ENCODE assay signal across 9 mouse cellular contexts in genomic region chr16:10786782-10787547, GRCm38 (mm10). TPM values are rescaled to one million over a fixed set of nuclear protein-coding genes. Genes with fewer than 3 reads are reported as not detected.
DNase-seq lines count a peak whose midpoint lies in the region; ATAC-seq and TF ChIP-seq lines count a peak whose summit lies in the region.
"Had no signal": no experiment of that assay in that cellular context is flagged by ENCODE, and none has a peak within 500 bp of the region (broad histone marks: within the 10 kb centered on the region; RNA-seq: fewer than 3 reads in every experiment).

No protein-coding gene starts in this region.

- H3K4me1 ChIP-seq in forebrain, embryonic 14.5 days (ENCODE audit: control insufficient read depth, insufficient read depth, low read length) = 0 out of 2 replicates have a peak, but pooled peaks cover 3% of the 10 kb centered on the region
- peaks cover 15% of the 10 kb centered on the region for H3K4me1 ChIP-seq in forebrain, embryonic 16.5 days (replicated peaks; ENCODE audit: control insufficient read depth, insufficient read depth, low read length)
- H3K4me1 ChIP-seq in midbrain, embryonic 12.5 days = peaks cover 28% of the 10 kb centered on the region
- peaks cover 16% of the 10 kb centered on the region for H3K4me1 ChIP-seq in midbrain, embryonic 16.5 days (ENCODE audit: control insufficient read depth, insufficient read depth, low read length)
- peaks cover 24% of the 10 kb centered on the region for H3K4me1 ChIP-seq in small intestine, adult 2 months (ENCODE audit: control insufficient read depth, insufficient read depth, insufficient read length, low read length)

- TF ChIP-seq CTCF in small intestine, adult 2 months (IDR thresholded peaks at IDR 0.05; ENCODE audit: extremely low read depth, insufficient read length, insufficient replicate concordance, low read depth, low read length) = no peak

- intact Hi-C loops in heart, postnatal 10 days (cut with DNase I) = loop anchor here (2.0 to 5.0 kb wide), 4 partner anchors 62 to 216 kb away; no protein-coding TSS in a partner anchor

- H3K9me3 ChIP-seq in forebrain, embryonic 14.5 days (replicated peaks; ENCODE audit: control insufficient read depth, low read length) = no peaks in the 10 kb centered on the region
- H3K9me3 ChIP-seq in forebrain, embryonic 16.5 days (ENCODE audit: control insufficient read depth, low read length) = no peaks in the 10 kb centered on the region
- no peaks in the 10 kb centered on the region for H3K9me3 ChIP-seq in midbrain, embryonic 12.5 days
- no peaks in the 10 kb centered on the region for H3K9me3 ChIP-seq in midbrain, embryonic 16.5 days (replicated peaks; ENCODE audit: control insufficient read depth, low read length, poor library complexity, severe bottlenecking)

- ATAC-seq in forebrain, embryonic 14.5 days = no peak
- ATAC-seq in forebrain, embryonic 16.5 days = no peak
- ATAC-seq in midbrain, embryonic 12.5 days (ENCODE audit: low FRiP score, low read depth) = no peak
- no peak for ATAC-seq in midbrain, embryonic 16.5 days

- 64% methylated on average over 4 of the region's 4 CpGs for WGBS in forebrain, embryonic 14.5 days
- 69% methylated on average over 4 of the region's 4 CpGs for WGBS in forebrain, embryonic 16.5 days
- WGBS in midbrain, embryonic 12.5 days = 70% methylated on average over 4 of the region's 4 CpGs
- 68% methylated on average over 4 of the region's 4 CpGs for WGBS in midbrain, embryonic 16.5 days
- WGBS in small intestine, adult 2 months = 59% methylated on average over 4 of the region's 4 CpGs

- no peak overlapping the region for H3K4me3 ChIP-seq in forebrain, embryonic 14.5 days (ENCODE audit: low read depth, low read length)
- no peak overlapping the region for H3K4me3 ChIP-seq in forebrain, embryonic 16.5 days (replicated peaks; ENCODE audit: low read length)
- H3K4me3 ChIP-seq in midbrain, embryonic 12.5 days = no peak overlapping the region
- no peak overlapping the region for H3K4me3 ChIP-seq in midbrain, embryonic 16.5 days (ENCODE audit: low read depth, low read length)
- no peak overlapping the region for H3K4me3 ChIP-seq in small intestine, adult 2 months (ENCODE audit: low read depth, low read length)

- TF ChIP-seq POLR2A in small intestine, adult 2 months (IDR thresholded peaks at IDR 0.05; ENCODE audit: low read depth, low read length) = no peak; the same call in 1 of the 2 replicates

- H3K27ac ChIP-seq in forebrain, embryonic 14.5 days (ENCODE audit: low read depth, low read length) = no peak overlapping the region
- H3K27ac ChIP-seq in forebrain, embryonic 16.5 days (ENCODE audit: low read length) = no peak overlapping the region
- H3K27ac ChIP-seq in midbrain, embryonic 12.5 days (replicated peaks) = no peak overlapping the region
- H3K27ac ChIP-seq in midbrain, embryonic 16.5 days (ENCODE audit: low read length) = no peak overlapping the region
- peak overlapping the region; percentile 10; the same call in 1 of the 2 replicates for H3K27ac ChIP-seq in small intestine, adult 2 months (ENCODE audit: insufficient read depth, low read depth, low read length)

- 0 out of 2 replicates have a peak overlapping the region, but pooled peaks have one; percentile 97 for H3K4me2 ChIP-seq in forebrain, embryonic 14.5 days (ENCODE audit: low read length)
- no peak overlapping the region for H3K4me2 ChIP-seq in forebrain, embryonic 16.5 days (ENCODE audit: low read length)
- H3K4me2 ChIP-seq in midbrain, embryonic 12.5 days (replicated peaks) = 0 out of 2 replicates have a peak overlapping the region, but pooled peaks have one; percentile 99
- no peak overlapping the region for H3K4me2 ChIP-seq in midbrain, embryonic 16.5 days (ENCODE audit: low read length)

- 0 out of 2 replicates have a peak, but pooled peaks cover 9% of the 10 kb centered on the region for H3K27me3 ChIP-seq in forebrain, embryonic 14.5 days (replicated peaks; ENCODE audit: control insufficient read depth, insufficient read depth, low read length)
- H3K27me3 ChIP-seq in forebrain, embryonic 16.5 days (replicated peaks; ENCODE audit: control insufficient read depth, insufficient read depth, low read length) = peaks cover 14% of the 10 kb centered on the region
- peaks cover 27% of the 10 kb centered on the region for H3K27me3 ChIP-seq in midbrain, embryonic 12.5 days
- H3K27me3 ChIP-seq in midbrain, embryonic 16.5 days (ENCODE audit: control insufficient read depth, insufficient read depth, low read depth, low read length) = no peaks in the 10 kb centered on the region
- no peaks in the 10 kb centered on the region for H3K27me3 ChIP-seq in small intestine, adult 2 months (ENCODE audit: control insufficient read depth, insufficient read depth, low read length)

- no peaks in the 10 kb centered on the region for H3K36me3 ChIP-seq in forebrain, embryonic 14.5 days (ENCODE audit: control insufficient read depth, insufficient read depth, low read length)
- no peaks in the 10 kb centered on the region for H3K36me3 ChIP-seq in forebrain, embryonic 16.5 days (ENCODE audit: control insufficient read depth, insufficient read depth)
- H3K36me3 ChIP-seq in midbrain, embryonic 12.5 days = no peaks in the 10 kb centered on the region
- no peaks in the 10 kb centered on the region for H3K36me3 ChIP-seq in midbrain, embryonic 16.5 days (ENCODE audit: control insufficient read depth, insufficient read depth, low read length)
- H3K36me3 ChIP-seq in small intestine, adult 2 months (ENCODE audit: control insufficient read depth, insufficient read depth, low read length) = peaks cover 6% of the 10 kb centered on the region

- H3K9ac ChIP-seq in forebrain, embryonic 14.5 days (ENCODE audit: low read length) = no peak overlapping the region
- no peak overlapping the region for H3K9ac ChIP-seq in forebrain, embryonic 16.5 days (replicated peaks; ENCODE audit: low read depth, low read length)
- H3K9ac ChIP-seq in midbrain, embryonic 12.5 days (replicated peaks) = no peak overlapping the region
- no peak overlapping the region for H3K9ac ChIP-seq in midbrain, embryonic 16.5 days (ENCODE audit: low read depth, low read length)

- no peak for DNase-seq in forebrain, embryonic 14.5 days (ENCODE audit: low spot score)
- DNase-seq in heart, postnatal 10 days = peak; percentile 61 to 65
- no peak for DNase-seq in spleen, postnatal 10 days (ENCODE audit: low spot score in 2 of 2)
- DNase-seq in cerebellum, postnatal 14 days = no peak

RNA-seq across cellular contexts. Expression of gene Tnp2, which starts 1.5 kb away (rescaled TPM):
- not detected in 2 replicates for polyA plus RNA-seq in forebrain, embryonic 14.5 days (2014; fragmentation: Nextera tagmentation; extraction: Ambion mirVana)
- polyA plus RNA-seq in forebrain, embryonic 16.5 days (2015; fragmentation: Nextera tagmentation; extraction: Ambion mirVana) = not detected in 2 replicates
- not detected in 2 replicates for polyA plus RNA-seq in midbrain, embryonic 12.5 days (2016; fragmentation: Nextera tagmentation; extraction: Ambion mirVana)
- polyA plus RNA-seq in midbrain, embryonic 16.5 days (2015; fragmentation: Nextera tagmentation; extraction: Ambion mirVana) = not detected in 2 replicates
- not detected for total RNA-seq in heart, postnatal 10 days (2021)
- not detected in 2 replicates for polyA plus RNA-seq in small intestine, adult 2 months (2012; rRNA removed)

RNA-seq across cellular contexts. Expression of gene Socs1, which starts 1.6 kb away (rescaled TPM):
- 1.1 and 1.6 TPM in 2 replicates for polyA plus RNA-seq in forebrain, embryonic 14.5 days (2014; fragmentation: Nextera tagmentation; extraction: Ambion mirVana)
- 1.7 and 2.2 TPM in 2 replicates for polyA plus RNA-seq in forebrain, embryonic 16.5 days (2015; fragmentation: Nextera tagmentation; extraction: Ambion mirVana)
- 2.5 and 3.4 TPM in 2 replicates for polyA plus RNA-seq in midbrain, embryonic 12.5 days (2016; fragmentation: Nextera tagmentation; extraction: Ambion mirVana)
- polyA plus RNA-seq in midbrain, embryonic 16.5 days (2015; fragmentation: Nextera tagmentation; extraction: Ambion mirVana) = 4.0 and 5.0 TPM in 2 replicates
- total RNA-seq in heart, postnatal 10 days (2021) = 1 to 10 TPM; 1.2 to 1.5 TPM
- 11.3 and 33.6 TPM in 2 replicates for polyA plus RNA-seq in small intestine, adult 2 months (2012; rRNA removed)

RNA-seq across cellular contexts. Expression of gene Prm3, which starts 3.7 kb away (rescaled TPM):
- not detected in 2 replicates for polyA plus RNA-seq in forebrain, embryonic 14.5 days (2014; fragmentation: Nextera tagmentation; extraction: Ambion mirVana)
- polyA plus RNA-seq in forebrain, embryonic 16.5 days (2015; fragmentation: Nextera tagmentation; extraction: Ambion mirVana) = not detected in 2 replicates
- polyA plus RNA-seq in midbrain, embryonic 12.5 days (2016; fragmentation: Nextera tagmentation; extraction: Ambion mirVana) = not detected in 2 replicates
- not detected in 2 replicates for polyA plus RNA-seq in midbrain, embryonic 16.5 days (2015; fragmentation: Nextera tagmentation; extraction: Ambion mirVana)
- total RNA-seq in heart, postnatal 10 days (2021) = not detected
- not detected in 2 replicates for polyA plus RNA-seq in small intestine, adult 2 months (2012; rRNA removed)
- polyA plus RNA-seq: inflammation-experienced regulatory T-cells, adult 6 months had no signal

RNA-seq across cellular contexts. Expression of gene Prm2, which starts 9.0 kb away (rescaled TPM):
- not detected in 2 replicates for polyA plus RNA-seq in forebrain, embryonic 14.5 days (2014; fragmentation: Nextera tagmentation; extraction: Ambion mirVana)
- polyA plus RNA-seq in forebrain, embryonic 16.5 days (2015; fragmentation: Nextera tagmentation; extraction: Ambion mirVana) = not detected in 2 replicates
- not detected in 2 replicates for polyA plus RNA-seq in midbrain, embryonic 12.5 days (2016; fragmentation: Nextera tagmentation; extraction: Ambion mirVana)
- not detected in 2 replicates for polyA plus RNA-seq in midbrain, embryonic 16.5 days (2015; fragmentation: Nextera tagmentation; extraction: Ambion mirVana)
- not detected for total RNA-seq in heart, postnatal 10 days (2021)
- not detected in 2 replicates for polyA plus RNA-seq in small intestine, adult 2 months (2012; rRNA removed)
- polyA plus RNA-seq: inflammation-experienced regulatory T-cells, adult 6 months had no signal

RNA-seq across cellular contexts. Expression of gene Prm1, which starts 18.7 kb away (rescaled TPM):
- polyA plus RNA-seq in forebrain, embryonic 14.5 days (2014; fragmentation: Nextera tagmentation; extraction: Ambion mirVana) = not detected in 2 replicates
- not detected in 2 replicates for polyA plus RNA-seq in forebrain, embryonic 16.5 days (2015; fragmentation: Nextera tagmentation; extraction: Ambion mirVana)
- polyA plus RNA-seq in midbrain, embryonic 12.5 days (2016; fragmentation: Nextera tagmentation; extraction: Ambion mirVana) = not detected in 2 replicates
- 0.46 and 0.70 TPM in 2 replicates for polyA plus RNA-seq in midbrain, embryonic 16.5 days (2015; fragmentation: Nextera tagmentation; extraction: Ambion mirVana)
- not detected for total RNA-seq in heart, postnatal 10 days (2021)
- polyA plus RNA-seq in small intestine, adult 2 months (2012; rRNA removed) = not detected in 2 replicates

Comparison
In these comparisons a context has a peak if more than half of its experiments do, and no peak if none do; other contexts are left out.
1. H3K4me2 ChIP-seq: peak in forebrain, embryonic 14.5 days (single experiment) and midbrain, embryonic 12.5 days (single experiment); none in forebrain, embryonic 16.5 days (single experiment) and midbrain, embryonic 16.5 days (single experiment).
2. DNase-seq: peak in heart, postnatal 10 days (2 of 2); none in forebrain, embryonic 14.5 days (single experiment), spleen, postnatal 10 days (0 of 2) and cerebellum, postnatal 14 days (0 of 2).